In genomic region chr9:64514826-64515225, GRCm38 (mm10) we compare ENCODE assay signal across 32 mouse cellular contexts.
A peak's percentile ranks its signal among the peaks of the same experiment; 100 is the strongest.
DNase-seq lines count a peak whose midpoint lies in the region; ATAC-seq and TF ChIP-seq lines count a peak whose summit lies in the region.
"Had no signal": no experiment of that assay in that cellular context is flagged by ENCODE, and none has a peak within 500 bp of the region (broad histone marks: within the 10 kb centered on the region; RNA-seq: fewer than 3 reads in every experiment).

No protein-coding gene starts in this region.

- H3K4me1 ChIP-seq in liver, postnatal 0 days (ENCODE audit: insufficient read depth), result peaks cover 3% of the 10 kb centered on the region; the same call in 1 of the 2 replicates
- peaks cover 2 to 6% of the 10 kb centered on the region in 2 experiments; a peak in 2 of 4 replicates for H3K4me1 ChIP-seq in ES-E14 (ENCODE audit: control insufficient read depth in 2 of 2, insufficient read depth in 2 of 2, low read length in 2 of 2, poor library complexity in 1 of 2)
- H3K4me1 ChIP-seq: embryonic facial prominence, embryonic 15.5 days; heart, embryonic 12.5 days; hindbrain, embryonic 15.5 days; limb, embryonic 12.5 days had no signal

- no peaks in the 10 kb centered on the region for H3K27me3 ChIP-seq in liver, postnatal 0 days (ENCODE audit: insufficient read depth, low read length)
- H3K27me3 ChIP-seq: embryonic facial prominence, embryonic 15.5 days; hindbrain, embryonic 15.5 days; limb, embryonic 12.5 days had no signal

- H3K36me3 ChIP-seq in liver, postnatal 0 days (replicated peaks; ENCODE audit: insufficient read depth, low read length), result no peaks in the 10 kb centered on the region
- no peaks in the 10 kb centered on the region for H3K36me3 ChIP-seq in ES-E14 (ENCODE audit: control insufficient read depth, insufficient read depth, low read length, poor library complexity, severe bottlenecking)
- H3K36me3 ChIP-seq: embryonic facial prominence, embryonic 10.5 days; embryonic facial prominence, embryonic 15.5 days; heart, embryonic 12.5 days; hindbrain, embryonic 15.5 days; limb, embryonic 12.5 days; midbrain, embryonic 12.5 days; neural tube, embryonic 15.5 days had no signal

- no peak for ATAC-seq in liver, postnatal 0 days
- ATAC-seq: forebrain, embryonic 13.5 days; intestine, embryonic 16.5 days had no signal

- TF ChIP-seq CTCF in liver, postnatal 0 days (IDR thresholded peaks at IDR 0.05; ENCODE audit: low read depth), result no peak

- DNase-seq in cerebellum, postnatal 14 days, result peak; percentile 55 to 66
- DNase-seq in cerebellum, adult 11-12 months, result no peak
- DNase-seq in liver (peak; percentile 31), ES-E14 (ENCODE audit: low read depth, low spot score) (peak; percentile 24)
- DNase-seq in liver, postnatal 0 days, result no peak
- peak; percentile 31 for DNase-seq in fat pad, adult 2 months (ENCODE audit: extremely low read depth, low read depth, low spot score)
- DNase-seq in heart, adult 8-10 months (ENCODE audit: low spot score), result no peak
- DNase-seq: adrenal gland, postnatal 10 days; cerebellum, adult 11 months; cerebellum, adult 9-11 months; gastrocnemius, adult 2 months; gastrocnemius, postnatal 36 days; heart, adult 18-20 months; heart, postnatal 4 days; kidney, adult 8-10 months; kidney, postnatal 10 days; layer of hippocampus, adult 9-11 months; lung, postnatal 36 days; retina, postnatal 1 day; right cerebral cortex, postnatal 14 days; spleen, adult 18-20 months; thymus, postnatal 14 days had no signal

- in situ Hi-C loops in ES-E14 (cut with MboI; ENCODE audit: low sequenced_read_pairs in 2 of 2, unreplicated experiment in 2 of 2), result no loop called here

- TF ChIP-seq EP300 in liver, postnatal 0 days (IDR thresholded peaks at IDR 0.05; ENCODE audit: low read depth), result no peak

- H3K9ac ChIP-seq in liver, postnatal 0 days (replicated peaks), result no peak overlapping the region
- no peak overlapping the region for H3K9ac ChIP-seq in ES-E14 (ENCODE audit: insufficient read depth, low read depth, low read length, poor library complexity, severe bottlenecking)
- H3K9ac ChIP-seq: embryonic facial prominence, embryonic 15.5 days; forebrain, embryonic 13.5 days; heart, embryonic 12.5 days; hindbrain, embryonic 15.5 days; limb, embryonic 12.5 days; midbrain, embryonic 12.5 days; neural tube, embryonic 15.5 days had no signal

- no peak overlapping the region for H3K27ac ChIP-seq in liver, postnatal 0 days (ENCODE audit: low read depth)
- no peak overlapping the region for H3K27ac ChIP-seq in ES-E14 (ENCODE audit: insufficient read depth, low read depth, low read length, poor library complexity, severe bottlenecking)
- H3K27ac ChIP-seq: embryonic facial prominence, embryonic 10.5 days; embryonic facial prominence, embryonic 15.5 days; forebrain, embryonic 13.5 days; gastrocnemius, adult 2 months; hindbrain, embryonic 15.5 days; limb, embryonic 12.5 days; midbrain, embryonic 12.5 days; neural tube, embryonic 15.5 days had no signal

- H3K9me3 ChIP-seq in liver, postnatal 0 days (ENCODE audit: low read length), result no peaks in the 10 kb centered on the region
- no peaks in the 10 kb centered on the region for H3K9me3 ChIP-seq in ES-E14 (ENCODE audit: control insufficient read depth, insufficient read depth, low read depth, low read length)
- H3K9me3 ChIP-seq: embryonic facial prominence, embryonic 10.5 days; embryonic facial prominence, embryonic 15.5 days; forebrain, embryonic 13.5 days; heart, embryonic 12.5 days; hindbrain, embryonic 15.5 days; limb, embryonic 12.5 days; midbrain, embryonic 12.5 days; neural tube, embryonic 15.5 days had no signal

- no peak overlapping the region for H3K4me2 ChIP-seq in liver, postnatal 0 days (ENCODE audit: low read depth, low read length)
- H3K4me2 ChIP-seq: embryonic facial prominence, embryonic 15.5 days; forebrain, embryonic 13.5 days; heart, embryonic 12.5 days; hindbrain, embryonic 15.5 days; limb, embryonic 12.5 days; liver, embryonic 11.5 days; midbrain, embryonic 12.5 days; neural tube, embryonic 15.5 days had no signal

- WGBS in liver, postnatal 0 days (ENCODE audit: insufficient replicate concordance), result 59% methylated on average over 6 of the region's 6 CpGs

- H3K4me3 ChIP-seq in liver, postnatal 0 days (ENCODE audit: low read depth, low read length), result no peak overlapping the region
- no peak overlapping the region for H3K4me3 ChIP-seq in ES-E14 (ENCODE audit: insufficient read depth in 1 of 2, low read depth in 1 of 2, low read length in 2 of 2, poor library complexity in 1 of 2, severe bottlenecking in 1 of 2)
- H3K4me3 ChIP-seq: embryonic facial prominence, embryonic 10.5 days; embryonic facial prominence, embryonic 15.5 days; forebrain, embryonic 13.5 days; gastrocnemius, adult 2 months; heart, embryonic 12.5 days; hindbrain, embryonic 15.5 days; limb, embryonic 12.5 days; midbrain, embryonic 12.5 days; neural tube, embryonic 15.5 days had no signal

TF ChIP-seq in ES-E14, 5 proteins besides CTCF, POLR2A, EP300 and RAD21:
- TF ChIP-seq HCFC1 (IDR thresholded peaks at IDR 0.05; ENCODE audit: borderline replicate concordance, insufficient read depth, low read length), result no peak
- TF ChIP-seq CHD2 (IDR thresholded peaks at IDR 0.05; ENCODE audit: low read depth, low read length), result no peak
- no peak for TF ChIP-seq ZC3H11A (IDR thresholded peaks at IDR 0.05; ENCODE audit: borderline replicate concordance, low read depth, low read length)
- TF ChIP-seq ZNF384 (IDR thresholded peaks at IDR 0.05; ENCODE audit: low read depth, low read length), result no peak
- no peak for TF ChIP-seq MAFK (IDR thresholded peaks at IDR 0.05; ENCODE audit: insufficient read depth, low read depth, low read length)

Comparison
In these comparisons a context has a peak if more than half of its experiments do, and no peak if none do; other contexts are left out.
1. DNase-seq: peak in cerebellum, postnatal 14 days (2 of 2), liver (single experiment), ES-E14 (single experiment) and fat pad, adult 2 months (single experiment); none in cerebellum, adult 11-12 months (single experiment), liver, postnatal 0 days (single experiment) and heart, adult 8-10 months (single experiment).